Mouse (Mus musculus) embryonic facial prominence, embryonic 15.5 days (tissue): Measurements from ENCODE around the gene Faap20. TPM values are rescaled to one million over a fixed set of nuclear protein-coding genes. Genes with fewer than 3 reads are reported as not detected.
A peak's percentile ranks its signal among the peaks of the same experiment; 100 is the strongest.

ENCODE experiments used
- ATAC-seq: fragments of 200-750 bp; cut with Nextera tagmentation; 2 replicates; pipeline ENCODE4 v1.8.0; 2017; ENCODE audit warnings: low read depth, moderate TSS enrichment; ENCODE audit not compliant: insufficient number of reproducible peaks, low FRiP score, low TSS enrichment
- H3K27ac ChIP-seq: fragments of 300-500 bp; sonication (generic); replicated peaks from 2 replicates; pipeline ENCODE4 v1.5.1; 2015; ENCODE audit warnings: mild to moderate bottlenecking, inconsistent platforms
- H3K27me3 ChIP-seq: fragments of 300-500 bp; sonication (generic); 2 replicates; pipeline ENCODE4 v1.6.1; 2015; ENCODE audit warnings: inconsistent platforms
- H3K36me3 ChIP-seq: fragments of 300-500 bp; sonication (generic); 2 replicates; pipeline ENCODE4 v1.6.1; 2015; ENCODE audit warnings: mild to moderate bottlenecking, inconsistent platforms
- H3K4me1 ChIP-seq: fragments of 300-500 bp; sonication (generic); 2 replicates; pipeline ENCODE4 v1.6.1; 2015; ENCODE audit warnings: inconsistent platforms
- H3K4me2 ChIP-seq: fragments of 300-500 bp; sonication (generic); replicated peaks from 2 replicates; pipeline ENCODE4 v1.6.1; 2015; ENCODE audit warnings: mild to moderate bottlenecking, inconsistent platforms
- H3K4me3 ChIP-seq: fragments of 300-500 bp; sonication (generic); replicated peaks from 2 replicates; pipeline ENCODE4 v1.5.1; 2015; ENCODE audit warnings: mild to moderate bottlenecking, inconsistent platforms
- H3K9ac ChIP-seq: fragments of 300-500 bp; sonication (generic); 2 replicates; pipeline ENCODE4 v1.6.1; 2015; ENCODE audit warnings: inconsistent platforms
- H3K9me3 ChIP-seq: fragments of 300-500 bp; sonication (generic); replicated peaks from 2 replicates; pipeline ENCODE4 v1.6.1; 2016; ENCODE audit warnings: inconsistent platforms
- WGBS: fragments of 180-500 bp; shearing (Covaris S2); methylation state at CpG from one replicate; pipeline ENCODE4 v1.1.7; 2015; 5-methylcytosine and 5-hydroxymethylcytosine counted together
- polyA plus RNA-seq: library from polyadenylated mRNA; unstranded; fragments of >200 nt; fragmentation: Nextera tagmentation; extraction: Ambion mirVana; gene quantifications from 2 replicates; pipeline ENCODE4 v1.2.1, GENCODE M21; 2015

Faap20 gene
- polyA plus RNA-seq, 1 experiment from 2014 or later, result 74.9 TPM

- ATAC-seq, result no peak
- peaks cover 13% of the 10 kb centered on the region; the same call in 1 of the 2 replicates for H3K36me3 ChIP-seq
- 75% methylated on average over 6 of the region's 6 CpGs for WGBS
- peaks cover 87% of the 10 kb centered on the region for H3K4me1 ChIP-seq
- no peak overlapping the region for H3K4me2 ChIP-seq
- H3K9ac ChIP-seq, result no peak overlapping the region
- no peak overlapping the region for H3K4me3 ChIP-seq
- no peaks in the 10 kb centered on the region for H3K9me3 ChIP-seq
- no peaks in the 10 kb centered on the region for H3K27me3 ChIP-seq
- no peak overlapping the region for H3K27ac ChIP-seq
Measured at GRCm38 (mm10) chr4:155214188-155214587, 35.4 kb upstream of the Faap20 start.

DNA sequence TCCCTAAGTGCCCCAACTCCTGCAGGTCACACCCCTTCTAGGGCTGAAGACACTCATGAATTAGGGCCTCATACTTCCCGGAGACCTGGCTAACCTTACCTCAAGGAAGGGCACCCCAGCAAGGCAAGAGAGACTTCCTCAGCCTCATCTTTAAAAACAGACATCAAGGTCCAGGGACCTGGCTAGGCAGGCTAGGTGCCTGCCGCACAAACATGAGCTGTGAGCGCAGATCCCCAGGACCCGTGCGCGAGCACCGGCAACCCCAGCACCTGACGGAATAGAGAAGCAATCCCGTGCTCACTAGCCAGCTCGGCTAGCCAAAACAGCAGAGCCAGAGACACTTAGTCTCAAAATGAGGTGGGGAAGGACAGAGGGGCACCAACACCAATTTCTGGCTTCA is 34.8 kb upstream of the Faap20 start:
- Histone ChIP-seq H3K36me3 (peaks cover 13% of the 10 kb centered on the region; the same call in 1 of the 2 replicates), H3K4me3 (no peak overlapping the region), H3K9ac (no peak overlapping the region), H3K4me1 (peaks cover 87% of the 10 kb centered on the region), H3K27me3 (no peaks in the 10 kb centered on the region), H3K9me3 (no peaks in the 10 kb centered on the region), H3K4me2 (peak overlapping the region; percentile 24; the same call in 1 of the 2 replicates), H3K27ac (no peak overlapping the region)
- ATAC-seq, result no peak
- 75% methylated on average over 10 of the region's 10 CpGs for WGBS

DNA sequence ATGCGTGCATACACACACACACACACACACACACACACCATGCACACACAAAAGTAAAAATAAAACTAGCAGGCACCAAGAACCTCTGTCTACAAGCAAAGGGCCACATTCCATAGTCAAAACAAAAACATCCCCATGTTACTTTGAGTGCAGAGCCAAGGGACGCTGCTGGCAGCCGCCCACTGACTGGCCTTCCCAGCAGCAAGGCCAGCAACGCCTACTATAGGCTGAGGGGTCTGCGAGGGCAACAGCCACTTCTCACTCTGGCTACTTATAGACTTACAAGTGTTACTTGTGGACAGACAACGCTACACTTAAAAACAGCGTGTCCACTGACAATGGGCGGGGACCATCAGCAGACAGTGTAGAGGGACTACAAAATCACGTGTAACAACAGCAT is 34.4 kb upstream of the Faap20 start:
- 53% methylated on average over 9 of the region's 9 CpGs for WGBS
- peak overlapping the region; percentile 24 for H3K4me2 ChIP-seq
- peak overlapping the region; percentile 7; the same call in 1 of the 2 replicates for H3K4me3 ChIP-seq
- no peaks in the 10 kb centered on the region for H3K27me3 ChIP-seq
- peaks cover 87% of the 10 kb centered on the region for H3K4me1 ChIP-seq
- no peak overlapping the region for H3K9ac ChIP-seq
- ATAC-seq, result no peak
- peaks cover 13% of the 10 kb centered on the region; the same call in 1 of the 2 replicates for H3K36me3 ChIP-seq
- H3K9me3 ChIP-seq, result no peaks in the 10 kb centered on the region
- H3K27ac ChIP-seq, result peak overlapping the region; percentile 35

- Histone ChIP-seq H3K4me3 (peak overlapping the region; percentile 7), H3K9me3 (no peaks in the 10 kb centered on the region), H3K4me2 (peak overlapping the region; percentile 24), H3K36me3 (peaks cover 5% of the 10 kb centered on the region; the same call in 1 of the 2 replicates), H3K4me1 (peaks cover 82% of the 10 kb centered on the region), H3K27ac (peak overlapping the region; percentile 35), H3K27me3 (no peaks in the 10 kb centered on the region), H3K9ac (no peak overlapping the region)
- ATAC-seq, result no peak
- WGBS, result 54% methylated on average over 12 of the region's 12 CpGs
Measured at GRCm38 (mm10) chr4:155215773-155216630, 33.6 kb upstream of the Faap20 start.

- Histone ChIP-seq H3K9me3 (no peaks in the 10 kb centered on the region), H3K27ac (peak overlapping the region; percentile 34; the same call in 1 of the 2 replicates), H3K4me3 (peak overlapping the region; percentile 87), H3K36me3 (no peaks in the 10 kb centered on the region), H3K27me3 (no peaks in the 10 kb centered on the region), H3K4me2 (peak overlapping the region; percentile 90), H3K4me1 (peaks cover 77% of the 10 kb centered on the region), H3K9ac (no peak overlapping the region)
- ATAC-seq, result no peak
- 41% methylated on average over 12 of the region's 12 CpGs for WGBS
Measured at GRCm38 (mm10) chr4:155217241-155218103, 32.1 kb upstream of the Faap20 start.

GRCm38 (mm10) chr4:155218104-155218732 is 31.4 kb upstream of the Faap20 start:
- H3K9me3 ChIP-seq, result no peaks in the 10 kb centered on the region
- H3K9ac ChIP-seq, result no peak overlapping the region
- H3K4me3 ChIP-seq, result peak overlapping the region; percentile 87
- no peaks in the 10 kb centered on the region for H3K36me3 ChIP-seq
- 0 out of 2 replicates have a peak overlapping the region, but pooled peaks have one; percentile 28 for H3K27ac ChIP-seq
- ATAC-seq, result no peak
- H3K4me2 ChIP-seq, result peak overlapping the region; percentile 90
- H3K27me3 ChIP-seq, result no peaks in the 10 kb centered on the region
- H3K4me1 ChIP-seq, result peaks cover 70% of the 10 kb centered on the region
- WGBS, result 59% methylated on average over 9 of the region's 9 CpGs

- Histone ChIP-seq H3K27me3 (no peaks in the 10 kb centered on the region), H3K4me1 (peaks cover 65% of the 10 kb centered on the region), H3K36me3 (no peaks in the 10 kb centered on the region), H3K9ac (peak overlapping the region; percentile 93), H3K4me2 (peak overlapping the region; percentile 90), H3K27ac (peak overlapping the region; percentile 85; the same call in 1 of the 2 replicates), H3K4me3 (peak overlapping the region; percentile 87), H3K9me3 (no peaks in the 10 kb centered on the region)
- ATAC-seq, result no peak
- WGBS, result 46% methylated on average over 12 of the region's 12 CpGs
Measured at GRCm38 (mm10) chr4:155219271-155220212, 30.1 kb upstream of the Faap20 start.

DNA sequence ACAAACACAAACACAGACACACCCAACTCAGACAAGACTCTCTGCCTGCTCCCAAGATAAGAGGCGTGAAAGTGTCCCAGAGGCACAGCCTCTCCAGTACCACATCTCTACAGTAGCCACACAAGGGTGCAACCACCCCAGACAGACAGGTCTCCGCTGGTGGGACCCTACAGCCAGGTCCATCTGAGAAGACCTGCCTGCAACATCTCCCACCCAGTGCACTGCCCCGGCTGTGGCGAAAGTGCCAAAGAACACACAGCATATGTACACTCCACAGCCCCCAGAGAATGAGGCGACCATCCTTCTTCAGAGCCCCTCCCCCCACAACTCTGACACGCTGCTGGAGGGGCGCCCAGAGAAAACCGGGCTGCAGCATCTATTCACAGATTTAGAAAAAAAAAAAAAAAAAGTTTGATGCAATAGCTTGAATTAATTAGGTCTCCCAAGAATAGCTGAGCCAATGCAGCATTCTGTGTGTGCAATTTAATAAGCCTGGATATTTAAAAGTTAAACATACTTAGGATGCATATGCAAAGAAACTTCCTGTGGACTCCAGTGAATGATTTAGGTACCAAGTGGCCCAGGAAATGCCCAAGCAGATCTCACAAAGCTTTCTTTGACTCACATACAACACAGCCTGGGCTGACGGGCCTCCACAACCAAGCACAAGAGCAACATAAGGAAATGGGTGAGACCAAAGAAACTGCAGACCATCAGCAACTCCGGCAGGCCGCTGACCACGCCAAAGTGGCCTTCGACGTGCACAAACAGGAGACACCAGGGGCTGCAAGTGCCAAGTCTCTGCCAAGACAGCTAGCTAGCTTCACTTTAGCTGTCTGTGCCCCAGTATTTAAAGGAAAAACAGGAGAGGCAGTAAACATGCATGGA is 29.1 kb upstream of the Faap20 start:
- no peak for ATAC-seq
- Histone ChIP-seq H3K9ac (peak overlapping the region; percentile 93), H3K4me3 (peak overlapping the region; percentile 87), H3K4me1 (peaks cover 56% of the 10 kb centered on the region), H3K27me3 (no peaks in the 10 kb centered on the region), H3K4me2 (peak overlapping the region; percentile 90), H3K9me3 (no peaks in the 10 kb centered on the region), H3K27ac (peak overlapping the region; percentile 85), H3K36me3 (no peaks in the 10 kb centered on the region)
- WGBS, result 9% methylated on average over 14 of the region's 14 CpGs

GRCm38 (mm10) chr4:155221106-155221505 is 28.5 kb upstream of the Faap20 start:
- Histone ChIP-seq H3K4me2 (peak overlapping the region; percentile 90), H3K27me3 (no peaks in the 10 kb centered on the region), H3K9me3 (no peaks in the 10 kb centered on the region), H3K27ac (peak overlapping the region; percentile 85), H3K4me1 (peaks cover 50% of the 10 kb centered on the region), H3K4me3 (peak overlapping the region; percentile 87), H3K9ac (peak overlapping the region; percentile 93), H3K36me3 (no peaks in the 10 kb centered on the region)
- 3% methylated on average over 7 of the region's 7 CpGs for WGBS
- no peak for ATAC-seq
